Mouse (Mus musculus): ENCODE results near the gene Fto.

DNA sequence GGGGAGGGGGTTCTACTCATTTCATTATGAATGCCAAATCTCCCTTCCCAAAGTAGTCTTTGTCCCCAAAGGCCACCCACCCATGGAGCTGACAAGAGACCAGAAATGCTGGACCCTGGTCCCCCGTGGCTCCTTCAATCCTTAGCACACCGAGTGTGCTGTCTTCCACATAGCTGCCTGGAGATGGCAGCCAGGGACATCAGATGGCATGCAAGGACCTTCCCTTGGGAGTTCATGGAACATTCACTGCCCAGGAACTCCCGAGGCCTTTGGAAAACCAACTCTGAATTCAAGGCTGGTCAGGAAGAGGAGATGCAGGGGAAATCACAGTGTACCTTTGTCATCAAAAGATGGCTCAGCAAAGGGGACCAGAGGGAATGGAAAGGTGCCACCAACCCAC lies 372.1 kb downstream of the Fto start:
- TF ChIP-seq CTCF (IDR thresholded peaks at IDR 0.05; ENCODE audit: extremely low read depth, insufficient read depth, insufficient read length, insufficient replicate concordance) (no peak), POLR2A (IDR thresholded peaks at IDR 0.05; ENCODE audit: low read depth, low read length) (no peak)
